Mouse (Mus musculus): ENCODE results near the gene Gm4881. TPM values are rescaled to one million over a fixed set of nuclear protein-coding genes. Genes with fewer than 3 reads are reported as not detected.

The Gm4881 gene
- total RNA-seq, 4 experiments from 2014 or later = not detected

- DNase-seq = no peak
Observed at GRCm38 (mm10) chr7:24892125-24892583, 52.1 kb downstream of the Gm4881 start.

- DNase-seq = no peak
Observed at GRCm38 (mm10) chr7:24891241-24892124, 52.8 kb downstream of the Gm4881 start.

DNA sequence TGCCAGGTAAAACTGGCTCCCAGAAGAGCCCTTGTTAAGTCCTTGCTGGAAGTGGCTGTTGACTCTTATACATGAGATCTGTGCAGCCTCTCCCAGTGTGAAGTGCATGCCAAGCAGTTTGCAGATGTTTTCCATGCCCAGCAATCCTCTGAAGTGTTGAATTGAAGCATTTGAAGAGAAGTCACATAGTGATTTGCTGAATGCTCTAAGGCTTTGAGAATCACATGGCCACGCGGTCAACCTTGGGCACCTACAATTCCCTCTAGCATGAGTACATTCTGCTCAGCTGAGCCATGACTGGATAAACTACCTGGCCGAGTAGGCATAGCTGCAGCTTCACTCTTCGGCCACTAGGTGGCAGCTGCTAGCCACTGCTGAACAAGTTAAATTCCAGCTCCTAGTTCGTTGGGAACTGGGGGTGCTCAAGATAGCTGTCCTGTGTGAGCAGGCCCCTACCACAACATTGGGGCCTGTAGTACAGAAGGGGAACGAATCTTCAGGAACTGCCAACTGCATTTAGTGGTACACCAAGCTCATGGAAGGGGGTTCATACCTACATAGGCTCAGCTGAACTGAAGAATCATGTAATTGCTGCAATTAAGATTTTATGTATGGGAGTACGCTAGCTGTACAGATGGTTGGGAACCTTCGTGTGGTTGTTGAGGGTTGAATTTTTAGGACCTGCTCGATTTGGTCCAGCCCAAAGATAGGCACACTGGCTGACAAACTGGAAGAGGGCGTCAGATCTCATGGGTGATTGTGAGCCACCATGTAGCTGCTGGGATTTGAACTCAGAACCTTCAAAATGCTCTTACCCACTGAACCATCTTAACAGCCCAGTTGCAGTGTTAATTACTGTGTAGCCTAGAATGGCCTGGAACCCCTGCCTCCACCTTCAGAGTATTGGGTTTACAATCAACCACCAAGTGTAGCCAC lies 53.7 kb downstream of the Gm4881 start:
- DNase-seq = peak; percentile 52

- DNase-seq = no peak
Observed at GRCm38 (mm10) chr7:24889431-24890220, 54.7 kb downstream of the Gm4881 start.

GRCm38 (mm10) chr7:24887096-24887495 lies 57.2 kb downstream of the Gm4881 start:
- DNase-seq = no peak

GRCm38 (mm10) chr7:24886308-24886633 lies 58.0 kb downstream of the Gm4881 start:
- DNase-seq = no peak

DNA sequence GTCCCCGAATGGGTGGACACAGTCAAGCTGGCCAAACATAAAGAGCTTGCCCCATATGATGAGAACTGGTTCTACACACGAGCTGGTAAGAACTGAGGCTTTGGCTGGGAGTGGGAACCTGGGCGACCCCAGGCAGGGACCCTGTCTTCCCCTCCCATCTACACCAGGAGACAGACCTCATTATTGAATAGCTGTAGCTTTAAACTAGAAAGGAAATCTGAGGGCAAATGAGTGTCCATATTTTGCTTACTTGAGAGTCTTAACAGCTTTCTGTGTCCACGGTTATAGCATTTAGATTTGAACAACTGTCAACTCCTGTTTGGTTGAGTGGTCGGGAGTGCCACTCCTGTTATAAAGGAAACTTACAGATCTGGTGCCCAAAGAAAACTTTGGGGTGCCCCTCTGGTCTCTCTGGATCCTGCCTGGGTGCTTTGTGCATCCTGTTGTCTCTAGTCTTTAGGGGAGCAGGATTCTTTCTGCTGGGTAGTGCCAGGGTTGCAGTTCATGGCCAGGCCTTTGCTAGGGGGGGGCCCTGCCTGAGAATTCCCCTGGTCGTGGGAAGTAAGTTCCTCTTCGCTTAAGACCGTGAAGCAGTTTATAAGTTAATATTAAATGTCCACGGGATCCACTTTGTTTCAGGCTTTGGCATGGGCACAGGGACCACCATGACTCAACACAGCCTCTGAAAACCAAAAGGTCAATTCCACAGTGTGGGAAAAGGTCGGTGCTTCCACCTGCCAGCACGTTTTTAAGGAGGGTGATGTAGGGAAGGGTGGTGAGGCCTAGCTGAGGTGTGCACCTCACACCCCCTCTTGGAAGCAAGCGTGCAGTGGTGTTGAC lies 58.6 kb downstream of the Gm4881 start:
- DNase-seq = no peak

GRCm38 (mm10) chr7:24884693-24885291 lies 59.5 kb downstream of the Gm4881 start:
- no peak for DNase-seq

GRCm38 (mm10) chr7:24883896-24884692 lies 60.2 kb downstream of the Gm4881 start, which contains the start of gene Rps19:
TSS of gene Rps19 (plus strand) at chr7:24884371.
- peak; percentile 99 for DNase-seq

- DNase-seq = peak; percentile 72
Observed at GRCm38 (mm10) chr7:24882416-24883199, 61.7 kb downstream of the Gm4881 start.

DNA sequence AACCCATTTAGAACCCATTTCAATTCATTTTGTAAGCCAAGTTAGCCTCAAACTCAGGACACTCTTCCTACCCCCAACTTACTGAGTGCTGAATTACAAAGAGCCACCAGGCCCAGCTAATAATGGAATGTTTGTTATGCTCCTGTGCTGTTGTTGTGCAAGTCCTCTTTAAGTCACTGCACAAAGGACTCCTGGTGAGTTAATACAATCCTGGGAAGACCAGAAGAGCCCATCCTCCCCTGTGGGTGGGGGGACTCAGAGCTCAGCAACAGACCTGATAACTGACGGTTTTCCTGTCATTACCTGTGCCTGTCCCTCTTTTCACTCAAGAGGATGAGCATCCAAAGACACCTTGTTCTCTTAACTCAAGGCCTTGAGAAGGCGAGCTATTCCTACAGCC lies 64.7 kb downstream of the Gm4881 start:
- no peak for DNase-seq

- DNase-seq = no peak
Observed at GRCm38 (mm10) chr7:24877588-24877987, 66.7 kb downstream of the Gm4881 start.

Small RNA genes within 50 kb of the gene (microRNA-seq; reads per million reads assigned to microRNA genes)
- 0.67 to 0.70 reads per million in 2 experiments for gene Mir7046
- 0.35 to 0.84 reads per million in 2 experiments for gene Mir7047

Other genes with a start within 250 kb of the Gm4881 start
- gene BC049730, start 235.3 kb downstream of the Gm4881 start, total RNA-seq (2022) = not detected
- not detected for gene Gm4763, start 217.6 kb downstream of the Gm4881 start, total RNA-seq (2022)
- gene Cd177, start 184.2 kb downstream of the Gm4881 start, total RNA-seq (2022) = under 1 TPM in 2 of 4 experiments, not detected in 2; 0.14 to 0.15 TPM
- gene Ceacam10, start 167.3 kb downstream of the Gm4881 start, total RNA-seq (2022) = under 1 TPM in 1 of 4 experiments, not detected in 3; 0.23 TPM
- gene Gm9844, start 82.3 kb downstream of the Gm4881 start, total RNA-seq (2022) = not detected
- gene Lypd4, start 74.6 kb downstream of the Gm4881 start, total RNA-seq (2022) = not detected
- not detected for gene Dmrtc2, start 74.4 kb downstream of the Gm4881 start, total RNA-seq (2022)
- 1,000 to 10,000 TPM in 3 of 4 experiments, 100 to 1,000 TPM in 1; 823 to 1,088 (median 1,017) TPM for gene Rps19, start 60.1 kb downstream of the Gm4881 start, total RNA-seq (2022)
- 1 to 10 TPM in 2 of 4 experiments, under 1 TPM in 2; 0.44 to 2.1 (median 1.2) TPM for gene Cd79a, start 47.1 kb downstream of the Gm4881 start, total RNA-seq (2022)
- 100 to 1,000 TPM in 2 of 4 experiments, 10 to 100 TPM in 2; 70.6 to 172 (median 113) TPM for gene Arhgef1, start 41.6 kb downstream of the Gm4881 start, total RNA-seq (2022)
- 100 to 1,000 TPM; 343 to 403 (median 360) TPM for gene Rabac1, start 28.3 kb upstream of the Gm4881 start, total RNA-seq (2022)
- gene Atp1a3, start 61.5 kb upstream of the Gm4881 start, total RNA-seq (2022) = 100 to 1,000 TPM in 2 of 4 experiments, 10 to 100 TPM in 2; 46.3 to 149 (median 91.8) TPM
- gene Grik5, start 127.9 kb upstream of the Gm4881 start, total RNA-seq (2022) = 10 to 100 TPM; 13.8 to 43.0 (median 24.7) TPM
- 10 to 100 TPM; 20.2 to 25.0 (median 22.1) TPM for gene Zfp574, start 128.1 kb upstream of the Gm4881 start, total RNA-seq (2022)
- gene Pou2f2, start 235.2 kb upstream of the Gm4881 start, total RNA-seq (2022) = 1 to 10 TPM in 3 of 4 experiments, under 1 TPM in 1; 0.90 to 3.5 (median 1.7) TPM